Mouse (Mus musculus): Measurements from ENCODE around the gene Zmynd8. TPM values are rescaled to one million over a fixed set of nuclear protein-coding genes. Genes with fewer than 3 reads are reported as not detected.

Gene Zmynd8
- polyA plus RNA-seq, 1 experiment = 237 TPM

DNA sequence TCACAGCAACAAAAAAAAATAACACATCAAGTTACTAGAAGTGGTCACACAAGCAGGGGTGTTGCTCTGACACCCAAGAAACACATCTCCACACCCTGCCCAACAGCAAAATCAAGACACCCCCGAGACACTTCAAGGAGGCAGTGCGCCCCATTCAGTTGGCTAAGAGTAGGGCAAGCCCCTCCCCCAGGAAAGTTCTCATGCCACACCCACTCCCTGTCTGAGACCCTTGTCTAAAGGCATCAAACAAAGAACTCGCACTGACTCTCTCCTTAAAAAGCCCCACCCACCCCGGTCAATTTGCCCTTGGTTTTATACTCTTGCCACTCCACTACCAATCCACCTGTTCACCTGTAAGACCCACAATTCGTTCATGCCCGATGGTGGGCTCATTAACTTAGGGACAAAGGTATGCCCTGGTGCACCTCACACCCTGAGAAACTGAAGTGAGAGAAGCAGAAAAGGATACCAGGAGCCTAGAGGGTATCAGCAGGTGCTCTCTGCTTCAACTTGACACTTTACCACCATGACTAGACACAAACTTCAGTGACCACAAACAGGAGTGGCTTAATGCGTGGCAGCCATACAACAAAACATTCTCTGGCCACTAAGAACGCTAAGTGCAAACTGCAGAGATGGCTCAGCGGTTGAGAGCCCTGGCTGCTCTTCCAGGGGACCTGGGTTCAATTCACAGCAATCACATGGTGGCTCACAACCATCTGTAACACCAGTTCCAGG, 45.8 kb downstream of the Zmynd8 start:
- Histone ChIP-seq H3K4me3 (ENCODE audit: low read depth, low read length) (no peak overlapping the region), H3K27me3 (ENCODE audit: control insufficient read depth, insufficient read depth, low read length, poor library complexity, severe bottlenecking) (no peaks in the 10 kb centered on the region), H3K27ac (ENCODE audit: insufficient read depth, low read length) (peak overlapping the region; percentile 35), H3K4me1 (ENCODE audit: control insufficient read depth, insufficient read depth, low read length) (peaks cover 18% of the 10 kb centered on the region), H3K9me3 (replicated peaks; ENCODE audit: control insufficient read depth, insufficient read depth, low read length, poor library complexity, severe bottlenecking) (no peaks in the 10 kb centered on the region), H3K36me3 (ENCODE audit: control insufficient read depth, insufficient read depth, low read length, poor library complexity, severe bottlenecking) (peaks cover 31% of the 10 kb centered on the region), H3K9ac (ENCODE audit: low read depth, poor library complexity, severe bottlenecking) (no peak overlapping the region)
- TF ChIP-seq POLR2A (IDR thresholded peaks at IDR 0.05; ENCODE audit: insufficient read depth, low read length) (no peak), EP300 (IDR thresholded peaks at IDR 0.05; ENCODE audit: insufficient read depth, low read depth, low read length) (0 out of 2 replicates have a peak, but pooled peaks have one; percentile 25)

DNA sequence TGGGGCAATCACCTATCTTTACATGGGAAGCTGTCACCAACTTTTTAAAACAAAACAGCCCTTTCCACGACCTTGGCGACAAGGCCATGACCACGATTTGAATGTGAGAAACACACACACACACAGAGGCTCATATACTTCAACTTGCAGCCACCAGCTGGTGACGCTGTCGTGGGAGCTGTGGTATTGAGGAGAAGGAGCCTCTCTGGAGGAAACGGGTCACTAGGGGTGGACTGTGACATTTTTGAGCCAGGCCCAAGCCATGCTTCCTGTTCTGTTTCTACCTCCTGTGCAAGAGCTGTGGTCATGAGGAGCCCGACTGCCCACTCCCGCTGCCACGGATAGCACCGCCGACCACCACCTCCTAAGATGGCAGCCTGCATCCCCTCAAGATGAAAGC, 46.4 kb downstream of the Zmynd8 start:
- TF ChIP-seq CTCF (IDR thresholded peaks at IDR 0.05; ENCODE audit: low read depth, low read length) (no peak), POLR2A (IDR thresholded peaks at IDR 0.05; ENCODE audit: insufficient read depth, low read length) (no peak), EP300 (IDR thresholded peaks at IDR 0.05; ENCODE audit: insufficient read depth, low read depth, low read length) (no peak)
- peaks cover 18% of the 10 kb centered on the region for H3K4me1 ChIP-seq (ENCODE audit: control insufficient read depth, insufficient read depth, low read length)
- peaks cover 31% of the 10 kb centered on the region for H3K36me3 ChIP-seq (ENCODE audit: control insufficient read depth, insufficient read depth, low read length, poor library complexity, severe bottlenecking)
- H3K27ac ChIP-seq (ENCODE audit: insufficient read depth, low read length) = no peak overlapping the region
- no peaks in the 10 kb centered on the region for H3K9me3 ChIP-seq (replicated peaks; ENCODE audit: control insufficient read depth, insufficient read depth, low read length, poor library complexity, severe bottlenecking)
- no peak overlapping the region for H3K9ac ChIP-seq (ENCODE audit: low read depth, poor library complexity, severe bottlenecking)
- no peaks in the 10 kb centered on the region for H3K27me3 ChIP-seq (ENCODE audit: control insufficient read depth, insufficient read depth, low read length, poor library complexity, severe bottlenecking)
- no peak overlapping the region for H3K4me3 ChIP-seq (ENCODE audit: low read depth, low read length)

DNA sequence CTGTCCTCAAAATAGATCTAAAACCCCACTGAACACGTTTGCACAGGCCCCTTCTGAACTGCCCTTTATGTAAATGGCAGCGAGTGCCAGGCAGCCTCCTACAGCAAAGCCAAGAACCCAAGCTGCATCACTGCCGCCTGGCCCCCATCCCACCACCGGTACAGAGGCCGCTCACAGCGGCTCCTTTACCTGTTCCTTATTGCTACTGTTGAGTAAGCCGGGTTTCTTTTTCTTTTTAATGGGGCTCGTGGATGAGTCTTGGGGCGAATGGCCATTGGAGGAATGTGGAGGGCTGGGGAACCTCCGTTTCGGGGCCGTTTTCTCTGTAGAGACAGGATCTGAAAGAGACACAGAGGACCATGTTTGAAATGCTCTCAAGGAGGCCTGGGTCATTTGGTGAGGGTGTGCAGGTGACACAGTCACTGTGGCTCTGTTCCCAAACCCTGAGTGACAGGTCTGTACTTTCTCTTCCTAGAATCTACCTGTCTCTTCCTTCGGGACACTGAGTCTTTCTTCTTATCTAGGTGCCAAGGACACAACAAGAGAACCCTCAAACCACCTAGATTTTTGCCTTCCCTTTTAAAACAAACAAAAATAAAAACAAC, 46.9 kb downstream of the Zmynd8 start:
- no peak overlapping the region for H3K27ac ChIP-seq (ENCODE audit: insufficient read depth, low read length)
- peaks cover 18% of the 10 kb centered on the region for H3K4me1 ChIP-seq (ENCODE audit: control insufficient read depth, insufficient read depth, low read length)
- H3K4me3 ChIP-seq (ENCODE audit: low read depth, low read length) = no peak overlapping the region
- no peaks in the 10 kb centered on the region for H3K9me3 ChIP-seq (replicated peaks; ENCODE audit: control insufficient read depth, insufficient read depth, low read length, poor library complexity, severe bottlenecking)
- H3K9ac ChIP-seq (ENCODE audit: low read depth, poor library complexity, severe bottlenecking) = no peak overlapping the region
- TF ChIP-seq EP300 (IDR thresholded peaks at IDR 0.05; ENCODE audit: insufficient read depth, low read depth, low read length) (no peak), POLR2A (IDR thresholded peaks at IDR 0.05; ENCODE audit: insufficient read depth, low read length) (no peak), CTCF (IDR thresholded peaks at IDR 0.05; ENCODE audit: low read depth, low read length) (no peak)
- no peaks in the 10 kb centered on the region for H3K27me3 ChIP-seq (ENCODE audit: control insufficient read depth, insufficient read depth, low read length, poor library complexity, severe bottlenecking)
- peaks cover 33% of the 10 kb centered on the region for H3K36me3 ChIP-seq (ENCODE audit: control insufficient read depth, insufficient read depth, low read length, poor library complexity, severe bottlenecking)

DNA sequence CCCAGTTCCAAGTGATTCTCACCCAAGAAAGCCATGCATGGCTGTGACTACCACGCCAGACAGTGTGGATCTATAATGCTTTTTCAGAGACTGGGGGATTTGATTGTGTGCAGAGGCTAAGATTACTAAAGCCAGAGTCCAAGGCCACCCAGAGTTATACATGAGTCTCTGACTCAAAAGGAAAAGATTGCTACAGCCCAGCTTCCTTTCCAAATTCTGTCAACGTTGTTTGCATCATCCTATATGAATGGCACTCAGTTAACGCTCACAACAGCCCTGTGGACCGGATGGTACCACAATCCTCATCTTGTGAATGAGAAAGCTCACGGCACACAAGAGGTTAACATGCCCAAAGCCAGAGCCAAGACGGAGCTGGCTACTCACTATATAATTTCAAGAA, 48.0 kb downstream of the Zmynd8 start:
- peaks cover 39% of the 10 kb centered on the region for H3K36me3 ChIP-seq (ENCODE audit: control insufficient read depth, insufficient read depth, low read length, poor library complexity, severe bottlenecking)
- no peak for TF ChIP-seq EP300 (IDR thresholded peaks at IDR 0.05; ENCODE audit: insufficient read depth, low read depth, low read length)
- no peak for TF ChIP-seq CTCF (IDR thresholded peaks at IDR 0.05; ENCODE audit: low read depth, low read length)
- TF ChIP-seq POLR2A (IDR thresholded peaks at IDR 0.05; ENCODE audit: insufficient read depth, low read length) = no peak
- H3K9me3 ChIP-seq (replicated peaks; ENCODE audit: control insufficient read depth, insufficient read depth, low read length, poor library complexity, severe bottlenecking) = no peaks in the 10 kb centered on the region
- H3K9ac ChIP-seq (ENCODE audit: low read depth, poor library complexity, severe bottlenecking) = no peak overlapping the region
- no peak overlapping the region for H3K27ac ChIP-seq (ENCODE audit: insufficient read depth, low read length)
- H3K27me3 ChIP-seq (ENCODE audit: control insufficient read depth, insufficient read depth, low read length, poor library complexity, severe bottlenecking) = no peaks in the 10 kb centered on the region
- peaks cover 9% of the 10 kb centered on the region for H3K4me1 ChIP-seq (ENCODE audit: control insufficient read depth, insufficient read depth, low read length)
- H3K4me3 ChIP-seq (ENCODE audit: low read depth, low read length) = no peak overlapping the region

DNA sequence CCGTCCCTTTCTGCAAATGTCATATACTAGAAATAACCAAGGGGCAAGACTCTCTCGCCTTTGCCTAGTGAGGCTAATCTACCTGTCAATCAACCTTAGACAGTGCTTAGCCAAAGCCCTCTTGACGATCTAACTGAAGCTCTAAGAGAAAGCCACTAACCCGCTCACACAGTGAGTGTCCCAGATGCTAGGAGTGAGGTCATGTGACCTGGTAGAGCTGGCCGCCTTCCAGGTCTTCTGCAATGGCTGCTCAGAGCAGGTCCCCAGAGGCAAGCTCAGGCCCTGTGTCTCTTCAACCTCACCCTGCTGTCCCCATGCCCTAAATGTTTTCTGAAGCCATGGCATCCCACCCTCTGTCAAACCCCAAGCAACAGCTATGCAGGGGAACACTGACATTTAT, 49.7 kb downstream of the Zmynd8 start:
- peaks cover 6% of the 10 kb centered on the region for H3K4me1 ChIP-seq (ENCODE audit: control insufficient read depth, insufficient read depth, low read length)
- H3K27me3 ChIP-seq (ENCODE audit: control insufficient read depth, insufficient read depth, low read length, poor library complexity, severe bottlenecking) = no peaks in the 10 kb centered on the region
- no peak overlapping the region for H3K27ac ChIP-seq (ENCODE audit: insufficient read depth, low read length)
- no peaks in the 10 kb centered on the region for H3K9me3 ChIP-seq (replicated peaks; ENCODE audit: control insufficient read depth, insufficient read depth, low read length, poor library complexity, severe bottlenecking)
- H3K4me3 ChIP-seq (ENCODE audit: low read depth, low read length) = no peak overlapping the region
- no peak for TF ChIP-seq CTCF (IDR thresholded peaks at IDR 0.05; ENCODE audit: low read depth, low read length)
- TF ChIP-seq EP300 (IDR thresholded peaks at IDR 0.05; ENCODE audit: insufficient read depth, low read depth, low read length) = no peak
- no peak for TF ChIP-seq POLR2A (IDR thresholded peaks at IDR 0.05; ENCODE audit: insufficient read depth, low read length)
- no peak overlapping the region for H3K9ac ChIP-seq (ENCODE audit: low read depth, poor library complexity, severe bottlenecking)
- H3K36me3 ChIP-seq (ENCODE audit: control insufficient read depth, insufficient read depth, low read length, poor library complexity, severe bottlenecking) = peaks cover 54% of the 10 kb centered on the region

DNA sequence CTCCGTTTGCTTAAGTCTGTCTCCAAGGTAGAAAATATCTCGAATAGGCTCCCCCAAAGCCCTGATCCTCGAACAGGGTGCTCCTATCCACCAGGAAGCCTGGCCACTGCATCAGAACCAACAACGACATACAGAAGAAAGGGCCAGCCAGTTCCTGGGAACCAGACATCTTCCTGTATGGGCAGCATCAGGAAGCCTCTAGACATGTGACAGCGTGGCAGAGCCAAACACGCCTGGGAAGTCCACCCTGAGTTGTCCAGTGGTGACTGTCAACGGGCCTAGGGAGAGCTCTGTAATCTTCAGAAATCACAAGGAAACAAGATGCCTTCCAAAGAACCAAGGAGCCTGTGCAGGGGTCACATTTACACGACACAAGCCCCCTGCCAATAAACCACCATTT, 52.0 kb downstream of the Zmynd8 start:
- H3K27me3 ChIP-seq (ENCODE audit: control insufficient read depth, insufficient read depth, low read length, poor library complexity, severe bottlenecking) = no peaks in the 10 kb centered on the region
- TF ChIP-seq EP300 (IDR thresholded peaks at IDR 0.05; ENCODE audit: insufficient read depth, low read depth, low read length) (no peak), POLR2A (IDR thresholded peaks at IDR 0.05; ENCODE audit: insufficient read depth, low read length) (no peak), CTCF (IDR thresholded peaks at IDR 0.05; ENCODE audit: low read depth, low read length) (no peak)
- H3K27ac ChIP-seq (ENCODE audit: insufficient read depth, low read length) = no peak overlapping the region
- H3K9ac ChIP-seq (ENCODE audit: low read depth, poor library complexity, severe bottlenecking) = no peak overlapping the region
- peaks cover 74% of the 10 kb centered on the region for H3K36me3 ChIP-seq (ENCODE audit: control insufficient read depth, insufficient read depth, low read length, poor library complexity, severe bottlenecking)
- H3K9me3 ChIP-seq (replicated peaks; ENCODE audit: control insufficient read depth, insufficient read depth, low read length, poor library complexity, severe bottlenecking) = no peaks in the 10 kb centered on the region
- H3K4me1 ChIP-seq (ENCODE audit: control insufficient read depth, insufficient read depth, low read length) = peaks cover 2% of the 10 kb centered on the region
- no peak overlapping the region for H3K4me3 ChIP-seq (ENCODE audit: low read depth, low read length)
